Mouse (Mus musculus): ENCODE measurements around the gene Cdk18.

DNA sequence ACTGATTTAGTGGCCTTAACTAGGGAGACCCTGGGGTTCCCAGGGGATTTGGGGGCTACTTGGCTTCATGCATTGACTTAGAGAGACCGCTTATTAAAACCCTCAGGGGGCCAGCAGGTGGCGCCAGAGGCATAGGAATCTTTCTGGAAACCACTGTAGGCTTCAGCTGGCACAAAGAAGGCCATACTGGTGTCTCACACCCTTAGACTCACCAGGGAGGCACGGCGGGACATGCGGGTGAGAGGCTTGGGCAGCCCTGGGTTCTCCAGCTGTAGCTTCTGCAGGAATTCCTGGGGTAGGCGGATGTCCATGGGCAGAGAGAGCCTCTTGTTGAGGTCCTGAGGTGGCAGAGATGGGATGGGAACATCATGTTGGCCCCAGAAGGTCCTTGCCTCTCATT is 18.2 kb downstream of the Cdk18 start:
- no peak; the same call in 1 of the 2 replicates for TF ChIP-seq CTCF (IDR thresholded peaks at IDR 0.05; ENCODE audit: low read depth, low read length)
- no peak for TF ChIP-seq TAL1 (conservative IDR thresholded peaks at IDR 0.05; ENCODE audit: low read depth, low read length)
- no peak for TF ChIP-seq GATA1 (IDR thresholded peaks at IDR 0.05; ENCODE audit: borderline replicate concordance, low read length)
- TF ChIP-seq POLR2AphosphoS5 (IDR thresholded peaks at IDR 0.05; ENCODE audit: insufficient replicate concordance, low read depth, low read length) = no peak
- TF ChIP-seq GATA2 (IDR thresholded peaks at IDR 0.05; ENCODE audit: borderline replicate concordance, low read depth, low read length) = no peak

All from G1E (cell line).